Mouse (Mus musculus): ENCODE results near the gene 4930539E08Rik. TPM values are rescaled to one million over a fixed set of nuclear protein-coding genes. Genes with fewer than 3 reads are reported as not detected.

4930539E08Rik gene
- total RNA-seq, 2 experiments from 2014 or later, result not detected

GRCm38 (mm10) chr17:28869412-28870110 is 45.6 kb downstream of the 4930539E08Rik start:
- intact Hi-C loops (cut with DNase I), result no loop called here
- DNase-seq, result no peak

- intact Hi-C loops (cut with DNase I), result no loop called here
- DNase-seq, result no peak
Observed at GRCm38 (mm10) chr17:28867381-28867780, 47.7 kb downstream of the 4930539E08Rik start.

GRCm38 (mm10) chr17:28866921-28867320 is 48.2 kb downstream of the 4930539E08Rik start:
- intact Hi-C loops (cut with DNase I), result no loop called here
- DNase-seq, result no peak

- intact Hi-C loops (cut with DNase I), result no loop called here
- no peak for DNase-seq
Observed at GRCm38 (mm10) chr17:28864464-28864863, 50.7 kb downstream of the 4930539E08Rik start.

GRCm38 (mm10) chr17:28863926-28864325 is 51.2 kb downstream of the 4930539E08Rik start:
- no peak for DNase-seq
- intact Hi-C loops (cut with DNase I), result no loop called here

- intact Hi-C loops (cut with DNase I), result loop anchor here (10.0 kb wide), 1 partner anchor 183 kb away; no protein-coding TSS in a partner anchor
- DNase-seq, result no peak
Observed at GRCm38 (mm10) chr17:28858205-28858604, 56.9 kb downstream of the 4930539E08Rik start, which contains the start of gene Pnpla1. Gene Pnpla1, plus strand, starts transcription at chr17:28858411.

- DNase-seq, result no peak
- intact Hi-C loops (cut with DNase I), result loop anchor here (10.0 kb wide), 1 partner anchor 181 kb away; no protein-coding TSS in a partner anchor
Observed at GRCm38 (mm10) chr17:28856030-28856429, 59.1 kb downstream of the 4930539E08Rik start.

- DNase-seq, result no peak
- intact Hi-C loops (cut with DNase I), result loop anchor here (10.0 kb wide), 1 partner anchor 181 kb away; no protein-coding TSS in a partner anchor
Observed at GRCm38 (mm10) chr17:28855166-28855885, 59.8 kb downstream of the 4930539E08Rik start.

GRCm38 (mm10) chr17:28854377-28854776 is 60.7 kb downstream of the 4930539E08Rik start:
- DNase-seq, result no peak
- intact Hi-C loops (cut with DNase I), result loop anchor here (10.0 kb wide), 1 partner anchor 180 kb away; no protein-coding TSS in a partner anchor

- DNase-seq, result no peak
- intact Hi-C loops (cut with DNase I), result loop anchor here (10.0 kb wide), 1 partner anchor 176 kb away; no protein-coding TSS in a partner anchor
Observed at GRCm38 (mm10) chr17:28850511-28850910, 64.6 kb downstream of the 4930539E08Rik start.

- no peak for DNase-seq
- intact Hi-C loops (cut with DNase I), result no loop called here
Observed at GRCm38 (mm10) chr17:28846974-28847617, 68.0 kb downstream of the 4930539E08Rik start.

Other genes starting within 250 kb of the 4930539E08Rik start
- gene Slc26a8, start 225.1 kb downstream of the 4930539E08Rik start, total RNA-seq (2021), result under 1 TPM; 0.27 to 0.33 TPM
- 10 to 100 TPM; 83.0 to 98.3 TPM for gene Mapk14, start 224.0 kb downstream of the 4930539E08Rik start, total RNA-seq (2021)
- gene AC170998.1, start 189.2 kb downstream of the 4930539E08Rik start, total RNA-seq (2021), result 1 to 10 TPM in 1 of 2 experiments, under 1 TPM in 1; 0.74 to 1.1 TPM
- not detected for gene Mapk13, start 146.0 kb downstream of the 4930539E08Rik start, total RNA-seq (2021)
- gene Brpf3, start 114.2 kb downstream of the 4930539E08Rik start, total RNA-seq (2021), result 10 to 100 TPM; 12.5 to 20.2 TPM
- not detected for gene Pnpla1, start 56.9 kb downstream of the 4930539E08Rik start, total RNA-seq (2021)
- gene Pxt1, start 28.5 kb upstream of the 4930539E08Rik start, total RNA-seq (2021), result not detected
- gene Kctd20, start 36.6 kb upstream of the 4930539E08Rik start, total RNA-seq (2021), result 10 to 100 TPM; 32.2 to 36.7 TPM
- 10 to 100 TPM; 23.0 to 26.1 TPM for gene Stk38, start 92.7 kb upstream of the 4930539E08Rik start, total RNA-seq (2021)
- gene Srsf3, start 117.3 kb upstream of the 4930539E08Rik start, total RNA-seq (2021), result 10 to 100 TPM; 32.6 to 42.1 TPM
- 10 to 100 TPM; 17.6 to 27.2 TPM for gene Cdkn1a, start 175.7 kb upstream of the 4930539E08Rik start, total RNA-seq (2021)
- gene Rab44, start 198.8 kb upstream of the 4930539E08Rik start, total RNA-seq (2021), result under 1 TPM; 0.44 to 0.59 TPM